Mouse (Mus musculus) erythroblast, embryonic 14.5 days (primary cell): Measurements from ENCODE around the gene Olfr323.

ENCODE experiments used
- GATA1 ChIP-seq: IDR thresholded peaks from 2 replicates; pipeline ENCODE4 v1.6.1; 2012; ENCODE audit warnings: low read length, inconsistent platforms, mixed read lengths
- TAL1 ChIP-seq: IDR thresholded peaks from 3 replicates; pipeline ENCODE4 v1.6.1; 2012; ENCODE audit warnings: low read length, inconsistent platforms, mixed read lengths

- TF ChIP-seq TAL1 (no peak), GATA1 (no peak)
Measured at GRCm38 (mm10) chr11:58577430-58577829, 52.9 kb downstream of the Olfr323 start, which contains the start of gene Olfr325.
